Mouse (Mus musculus): Measurements from ENCODE around the gene Hes1.

The Hes1 gene

GRCm38 (mm10) chr16:30114451-30114850 is 50.3 kb downstream of the Hes1 start:
- no peak for DNase-seq (ENCODE audit: low spot score)
